In the genomic region with DNA sequence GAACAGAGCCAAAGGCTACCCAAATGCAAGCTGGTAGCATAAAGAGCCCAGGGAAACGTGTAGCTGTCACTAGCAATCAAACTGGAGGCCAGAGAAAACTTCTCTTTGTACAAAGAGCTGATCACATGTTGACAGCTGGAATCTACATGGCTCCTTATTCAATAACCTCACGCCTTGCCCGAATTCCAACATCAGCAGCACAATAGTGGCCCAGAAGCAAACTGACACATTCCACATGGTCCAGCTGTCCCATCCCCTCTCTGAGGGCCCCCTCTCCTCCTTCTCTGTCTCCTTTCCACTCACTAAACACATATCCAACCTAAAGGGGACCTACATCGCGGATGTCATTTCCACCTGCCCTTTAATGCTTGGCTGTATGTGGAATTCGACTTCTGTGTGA, we compare ENCODE assay signal across 22 mouse cellular contexts. TPM values are rescaled to one million over a fixed set of nuclear protein-coding genes. Genes with fewer than 3 reads are reported as not detected.
DNase-seq lines count a peak whose midpoint lies in the region; ATAC-seq lines count a peak whose summit lies in the region.
"Had no signal": no experiment of that assay in that cellular context is flagged by ENCODE, and none has a peak within 500 bp of the region (broad histone marks: within the 10 kb centered on the region; RNA-seq: fewer than 3 reads in every experiment).

No protein-coding gene starts in this region.

- no peaks in the 10 kb centered on the region for H3K36me3 ChIP-seq in forebrain, embryonic 12.5 days (replicated peaks)
- H3K36me3 ChIP-seq in forebrain, embryonic 16.5 days (ENCODE audit: control insufficient read depth, insufficient read depth) = no peaks in the 10 kb centered on the region
- H3K36me3 ChIP-seq in kidney, embryonic 16.5 days (ENCODE audit: insufficient read depth, low read length) = no peaks in the 10 kb centered on the region
- no peaks in the 10 kb centered on the region for H3K36me3 ChIP-seq in midbrain, embryonic 10.5 days
- no peaks in the 10 kb centered on the region for H3K36me3 ChIP-seq in midbrain, embryonic 16.5 days (ENCODE audit: control insufficient read depth, insufficient read depth, low read length)
- H3K36me3 ChIP-seq: embryonic facial prominence, embryonic 13.5 days; heart, embryonic 15.5 days; hindbrain, embryonic 15.5 days; liver, embryonic 12.5 days; stomach, embryonic 15.5 days had no signal

- peak overlapping the region; percentile 20; the same call in 1 of the 2 replicates for H3K27ac ChIP-seq in forebrain, embryonic 12.5 days
- H3K27ac ChIP-seq in forebrain, embryonic 16.5 days (ENCODE audit: low read length) = no peak overlapping the region
- H3K27ac ChIP-seq in kidney, embryonic 16.5 days (ENCODE audit: low read length) = peak overlapping the region; percentile 97; the same call in 1 of the 2 replicates
- peak overlapping the region; percentile 55 for H3K27ac ChIP-seq in midbrain, embryonic 10.5 days (replicated peaks)
- no peak overlapping the region for H3K27ac ChIP-seq in midbrain, embryonic 16.5 days (ENCODE audit: low read length)
- H3K27ac ChIP-seq: embryonic facial prominence, embryonic 13.5 days; heart, embryonic 15.5 days; hindbrain, embryonic 15.5 days; layer of hippocampus, adult 2 months; liver, embryonic 12.5 days; stomach, embryonic 15.5 days had no signal

- WGBS in forebrain, embryonic 12.5 days = 58% methylated on average over 6 of the region's 6 CpGs
- WGBS in forebrain, embryonic 16.5 days = 63% methylated on average over 6 of the region's 6 CpGs
- WGBS in kidney, embryonic 16.5 days = 68% methylated on average over 6 of the region's 6 CpGs
- 64% methylated on average over 6 of the region's 6 CpGs for WGBS in midbrain, embryonic 10.5 days
- 57% methylated on average over 6 of the region's 6 CpGs for WGBS in midbrain, embryonic 16.5 days

- H3K9ac ChIP-seq in forebrain, embryonic 12.5 days = no peak overlapping the region
- no peak overlapping the region for H3K9ac ChIP-seq in forebrain, embryonic 16.5 days (replicated peaks; ENCODE audit: low read depth, low read length)
- H3K9ac ChIP-seq in kidney, embryonic 16.5 days (replicated peaks; ENCODE audit: low read length) = no peak overlapping the region
- no peak overlapping the region for H3K9ac ChIP-seq in midbrain, embryonic 16.5 days (ENCODE audit: low read depth, low read length)
- H3K9ac ChIP-seq: embryonic facial prominence, embryonic 13.5 days; heart, embryonic 15.5 days; hindbrain, embryonic 15.5 days; liver, embryonic 12.5 days; stomach, embryonic 15.5 days had no signal

- H3K4me3 ChIP-seq in forebrain, embryonic 12.5 days (replicated peaks) = no peak overlapping the region
- H3K4me3 ChIP-seq in forebrain, embryonic 16.5 days (replicated peaks; ENCODE audit: low read length) = no peak overlapping the region
- H3K4me3 ChIP-seq in kidney, embryonic 16.5 days (ENCODE audit: low read length) = no peak overlapping the region
- no peak overlapping the region for H3K4me3 ChIP-seq in midbrain, embryonic 10.5 days
- no peak overlapping the region for H3K4me3 ChIP-seq in midbrain, embryonic 16.5 days (ENCODE audit: low read depth, low read length)
- H3K4me3 ChIP-seq: embryonic facial prominence, embryonic 13.5 days; heart, embryonic 15.5 days; hindbrain, embryonic 15.5 days; layer of hippocampus, adult 2 months; liver, embryonic 12.5 days; stomach, embryonic 15.5 days had no signal

- peaks cover 30% of the 10 kb centered on the region for H3K4me1 ChIP-seq in forebrain, embryonic 12.5 days
- H3K4me1 ChIP-seq in forebrain, embryonic 16.5 days (replicated peaks; ENCODE audit: control insufficient read depth, insufficient read depth, low read length) = peaks cover 19% of the 10 kb centered on the region
- H3K4me1 ChIP-seq in kidney, embryonic 16.5 days (ENCODE audit: insufficient read depth, low read length) = peaks cover 47% of the 10 kb centered on the region
- peaks cover 51% of the 10 kb centered on the region for H3K4me1 ChIP-seq in midbrain, embryonic 10.5 days
- peaks cover 5% of the 10 kb centered on the region; the same call in 1 of the 2 replicates for H3K4me1 ChIP-seq in midbrain, embryonic 16.5 days (ENCODE audit: control insufficient read depth, insufficient read depth, low read length)
- H3K4me1 ChIP-seq: stomach, embryonic 15.5 days had no signal

- DNase-seq in kidney, adult 8-10 months = no peak
- no peak for DNase-seq in midbrain, embryonic 10.5 days (ENCODE audit: low spot score)
- DNase-seq in retina, postnatal 1 day = peak; percentile 61
- DNase-seq in frontal cortex, adult 2 months (ENCODE audit: extremely low spot score in 1 of 2, low spot score in 1 of 2) = no peak
- DNase-seq: adrenal gland, postnatal 10 days; cerebellum, adult 18-20 months; spleen, adult 18-20 months; thymus, adult 2 months had no signal

- H3K27me3 ChIP-seq in forebrain, embryonic 12.5 days = peaks cover 35% of the 10 kb centered on the region
- H3K27me3 ChIP-seq in forebrain, embryonic 16.5 days (replicated peaks; ENCODE audit: control insufficient read depth, insufficient read depth, low read length) = peaks cover 6% of the 10 kb centered on the region
- no peaks in the 10 kb centered on the region for H3K27me3 ChIP-seq in kidney, embryonic 16.5 days (ENCODE audit: insufficient read depth, low read length)
- H3K27me3 ChIP-seq in midbrain, embryonic 10.5 days (ENCODE audit: low read depth, poor library complexity, severe bottlenecking) = peaks cover 72% of the 10 kb centered on the region
- peaks cover 3% of the 10 kb centered on the region; the same call in 1 of the 2 replicates for H3K27me3 ChIP-seq in midbrain, embryonic 16.5 days (ENCODE audit: control insufficient read depth, insufficient read depth, low read depth, low read length)
- H3K27me3 ChIP-seq: heart, embryonic 15.5 days; hindbrain, embryonic 15.5 days; liver, embryonic 12.5 days; stomach, embryonic 15.5 days had no signal

- no peak overlapping the region for H3K4me2 ChIP-seq in forebrain, embryonic 12.5 days
- H3K4me2 ChIP-seq in forebrain, embryonic 16.5 days (ENCODE audit: low read length) = no peak overlapping the region
- H3K4me2 ChIP-seq in kidney, embryonic 16.5 days (replicated peaks; ENCODE audit: low read depth, low read length) = no peak overlapping the region
- no peak overlapping the region for H3K4me2 ChIP-seq in midbrain, embryonic 16.5 days (ENCODE audit: low read length)
- H3K4me2 ChIP-seq: embryonic facial prominence, embryonic 13.5 days; heart, embryonic 15.5 days; hindbrain, embryonic 15.5 days; liver, embryonic 12.5 days; stomach, embryonic 15.5 days had no signal

- no peak for ATAC-seq in forebrain, embryonic 12.5 days (ENCODE audit: low FRiP score)
- no peak for ATAC-seq in forebrain, embryonic 16.5 days
- no peak for ATAC-seq in kidney, embryonic 16.5 days (ENCODE audit: low FRiP score, low TSS enrichment)
- no peak for ATAC-seq in midbrain, embryonic 16.5 days
- ATAC-seq: intestine, postnatal 0 days; liver, embryonic 12.5 days had no signal

- H3K9me3 ChIP-seq in forebrain, embryonic 12.5 days = no peaks in the 10 kb centered on the region
- H3K9me3 ChIP-seq in forebrain, embryonic 16.5 days (ENCODE audit: control insufficient read depth, low read length) = no peaks in the 10 kb centered on the region
- H3K9me3 ChIP-seq in kidney, embryonic 16.5 days (ENCODE audit: low read length) = no peaks in the 10 kb centered on the region
- no peaks in the 10 kb centered on the region for H3K9me3 ChIP-seq in midbrain, embryonic 10.5 days (replicated peaks)
- no peaks in the 10 kb centered on the region for H3K9me3 ChIP-seq in midbrain, embryonic 16.5 days (replicated peaks; ENCODE audit: control insufficient read depth, low read length, poor library complexity, severe bottlenecking)
- H3K9me3 ChIP-seq: embryonic facial prominence, embryonic 13.5 days; heart, embryonic 15.5 days; hindbrain, embryonic 15.5 days; liver, embryonic 12.5 days; stomach, embryonic 15.5 days had no signal

RNA-seq across cellular contexts. Expression of a gene that starts 26.7 kb away (rescaled TPM):
- polyA plus RNA-seq in forebrain, embryonic 12.5 days (2016; fragmentation: Nextera tagmentation; extraction: Ambion mirVana) = not detected in 2 replicates
- polyA plus RNA-seq in forebrain, embryonic 16.5 days (2015; fragmentation: Nextera tagmentation; extraction: Ambion mirVana) = not detected in 2 replicates
- not detected in 2 replicates for polyA plus RNA-seq in kidney, embryonic 16.5 days (2015; fragmentation: Nextera tagmentation; extraction: Ambion mirVana)
- not detected in 2 replicates for polyA plus RNA-seq in midbrain, embryonic 10.5 days (2016; fragmentation: Nextera tagmentation; extraction: Ambion mirVana)
- polyA plus RNA-seq in midbrain, embryonic 16.5 days (2015; fragmentation: Nextera tagmentation; extraction: Ambion mirVana) = not detected in 2 replicates
- polyA plus RNA-seq in frontal cortex, adult 2 months (2012; rRNA removed) = not detected in 2 replicates
- polyA plus RNA-seq: embryonic facial prominence, embryonic 13.5 days; gonadal fat pad, adult 2 months; heart, embryonic 15.5 days; hindbrain, embryonic 15.5 days; intestine, postnatal 0 days; liver, embryonic 12.5 days; midbrain, postnatal 0 days; neural tube, embryonic 11.5 days; stomach, embryonic 15.5 days; thymus, adult 2 months had no signal

Comparison
In these comparisons a context has a peak if more than half of its experiments do, and no peak if none do; other contexts are left out.
1. H3K27ac ChIP-seq: peak in forebrain, embryonic 12.5 days (single experiment), kidney, embryonic 16.5 days (single experiment) and midbrain, embryonic 10.5 days (single experiment); none in forebrain, embryonic 16.5 days (single experiment) and midbrain, embryonic 16.5 days (single experiment).